Mouse (Mus musculus): ENCODE data around the gene Sgcd. TPM values are rescaled to one million over a fixed set of nuclear protein-coding genes. Genes with fewer than 3 reads are reported as not detected.

Gene Sgcd
- total RNA-seq (2017): not detected in 3 replicates

DNA sequence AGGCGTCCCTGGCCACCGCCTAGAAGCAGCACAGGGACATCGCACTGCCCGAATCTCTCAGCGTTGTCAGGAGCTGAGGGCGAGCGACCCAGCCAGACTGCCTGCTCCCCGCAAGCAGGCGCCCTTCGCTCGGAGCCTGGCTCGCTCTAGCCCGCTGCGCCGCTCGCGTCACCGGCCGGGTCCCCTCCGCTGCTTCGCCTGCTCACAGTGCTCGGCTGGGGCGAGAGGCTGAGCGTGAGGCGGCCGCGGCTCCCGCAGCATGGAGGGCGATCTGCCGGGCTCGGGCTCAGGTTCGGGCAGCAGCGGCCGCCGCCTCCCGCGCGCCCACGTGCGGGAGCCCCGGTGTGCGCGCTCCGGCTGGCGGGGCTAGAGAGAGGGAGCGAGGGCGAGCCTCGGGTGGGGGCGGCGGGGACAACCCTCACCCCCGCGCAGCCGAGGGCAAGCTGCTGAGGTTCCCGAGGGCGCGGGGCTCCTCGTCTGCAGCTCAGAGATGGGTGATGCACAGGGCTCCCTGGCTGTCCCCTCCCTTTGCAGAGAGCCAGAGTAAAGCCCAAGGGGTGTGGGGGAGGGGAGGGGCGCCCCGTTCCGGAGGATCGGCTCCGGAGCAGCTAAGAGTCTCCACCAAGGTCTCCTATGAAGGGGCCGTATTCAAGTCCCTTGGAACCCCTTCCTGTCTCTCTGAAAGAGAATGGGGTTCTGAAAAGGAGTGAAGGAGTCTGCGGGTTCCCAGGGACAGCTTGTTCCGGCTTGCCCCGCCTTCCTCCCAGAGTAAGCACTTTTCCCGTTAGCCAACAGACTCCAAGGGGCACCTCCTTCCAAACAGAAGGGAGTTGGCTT is at the start of gene Sgcd:
Gene Sgcd (minus strand): TSS at position 273 of the 837 bp plus-strand sequence.
- no peak for ATAC-seq (replicated peaks; ENCODE audit: insufficient number of reproducible peaks, low FRiP score, low TSS enrichment, poor library complexity, severe bottlenecking)

GRCm38 (mm10) chr11:48038051-48038450 is 49.3 kb upstream of the Sgcd start:
- ATAC-seq (replicated peaks; ENCODE audit: insufficient number of reproducible peaks, low FRiP score, low TSS enrichment, poor library complexity, severe bottlenecking): no peak

GRCm38 (mm10) chr11:48012836-48013235 is 24.1 kb upstream of the Sgcd start:
- no peak for ATAC-seq (replicated peaks; ENCODE audit: insufficient number of reproducible peaks, low FRiP score, low TSS enrichment, poor library complexity, severe bottlenecking)

- ATAC-seq (replicated peaks; ENCODE audit: insufficient number of reproducible peaks, low FRiP score, low TSS enrichment, poor library complexity, severe bottlenecking): no peak
These were observed 454 bp downstream of the Sgcd start for GRCm38 (mm10) chr11:47988333-47988696.

DNA sequence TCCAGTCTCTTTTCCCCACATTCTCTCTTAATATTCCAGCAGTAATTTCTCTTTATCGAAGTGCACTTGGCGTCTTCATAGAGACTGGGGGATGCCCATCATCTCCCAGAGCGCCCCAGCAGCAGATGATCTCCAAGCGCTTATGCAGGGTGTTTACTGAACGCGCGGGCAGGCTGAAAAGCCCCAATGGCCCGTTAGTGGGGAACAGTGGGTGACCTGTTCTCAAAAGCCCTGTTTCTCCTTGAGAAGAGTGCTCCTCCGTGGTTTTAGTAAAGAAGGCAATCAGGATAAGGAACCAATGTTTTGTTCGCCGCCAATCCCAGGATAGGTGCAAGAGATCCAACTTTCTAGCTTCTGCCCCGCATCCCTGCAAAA is 889 bp downstream of the Sgcd start:
- ATAC-seq (replicated peaks; ENCODE audit: insufficient number of reproducible peaks, low FRiP score, low TSS enrichment, poor library complexity, severe bottlenecking): no peak

- no peak for ATAC-seq (replicated peaks; ENCODE audit: insufficient number of reproducible peaks, low FRiP score, low TSS enrichment, poor library complexity, severe bottlenecking)
These were observed 1.4 kb downstream of the Sgcd start for GRCm38 (mm10) chr11:47987251-47987892.

GRCm38 (mm10) chr11:47982152-47982551 is 6.6 kb downstream of the Sgcd start:
- ATAC-seq (replicated peaks; ENCODE audit: insufficient number of reproducible peaks, low FRiP score, low TSS enrichment, poor library complexity, severe bottlenecking): no peak

- no peak for ATAC-seq (replicated peaks; ENCODE audit: insufficient number of reproducible peaks, low FRiP score, low TSS enrichment, poor library complexity, severe bottlenecking)
These were observed 7.7 kb downstream of the Sgcd start for GRCm38 (mm10) chr11:47981108-47981507.

- ATAC-seq (replicated peaks; ENCODE audit: insufficient number of reproducible peaks, low FRiP score, low TSS enrichment, poor library complexity, severe bottlenecking): no peak
These were observed 35.5 kb downstream of the Sgcd start for GRCm38 (mm10) chr11:47953291-47953690.

DNA sequence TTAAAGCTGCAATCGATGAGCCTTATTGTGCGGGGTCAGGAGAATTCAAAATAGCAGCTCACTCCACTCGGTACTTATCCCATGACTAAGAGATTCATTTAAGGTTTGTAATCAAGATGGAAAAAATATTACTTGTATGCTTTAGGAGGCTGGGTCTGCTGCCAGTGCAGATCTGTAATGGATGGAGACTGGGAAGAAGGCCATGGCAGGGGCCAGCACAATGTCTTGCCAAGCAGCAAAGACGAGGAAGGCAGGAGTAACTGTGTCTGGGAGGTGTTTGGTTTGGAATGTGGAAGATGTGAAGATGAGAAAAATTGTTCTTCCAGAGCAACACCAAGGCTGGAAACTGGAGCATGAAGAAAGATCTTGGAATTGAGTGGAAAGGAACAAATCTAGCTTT is 36.4 kb downstream of the Sgcd start:
- no peak for ATAC-seq (replicated peaks; ENCODE audit: insufficient number of reproducible peaks, low FRiP score, low TSS enrichment, poor library complexity, severe bottlenecking)

GRCm38 (mm10) chr11:47939795-47940194 is 49.0 kb downstream of the Sgcd start:
- ATAC-seq (replicated peaks; ENCODE audit: insufficient number of reproducible peaks, low FRiP score, low TSS enrichment, poor library complexity, severe bottlenecking): no peak

DNA sequence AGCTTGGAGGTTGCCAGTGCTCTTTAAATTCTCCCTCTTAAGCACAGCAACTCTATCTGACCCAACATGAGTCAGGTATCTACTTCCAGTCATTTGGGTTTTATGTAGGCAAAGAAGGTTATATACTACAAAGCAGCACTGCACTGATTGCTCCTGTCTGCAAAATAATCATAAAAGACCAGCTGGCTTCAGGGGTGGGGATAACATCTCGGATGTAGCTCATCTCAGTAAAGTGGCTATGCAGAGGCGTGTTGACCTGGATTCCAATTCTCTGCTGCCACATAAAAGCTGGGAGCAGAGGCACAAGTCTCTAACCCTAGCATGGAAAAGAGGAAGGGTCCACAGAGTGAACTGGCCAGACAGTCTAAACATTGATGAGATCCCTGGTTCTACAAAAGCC is 71.2 kb downstream of the Sgcd start:
- no peak for ATAC-seq (replicated peaks; ENCODE audit: insufficient number of reproducible peaks, low FRiP score, low TSS enrichment, poor library complexity, severe bottlenecking)

GRCm38 (mm10) chr11:47891617-47892172 is 97.1 kb downstream of the Sgcd start:
- ATAC-seq (replicated peaks; ENCODE audit: insufficient number of reproducible peaks, low FRiP score, low TSS enrichment, poor library complexity, severe bottlenecking): no peak

DNA sequence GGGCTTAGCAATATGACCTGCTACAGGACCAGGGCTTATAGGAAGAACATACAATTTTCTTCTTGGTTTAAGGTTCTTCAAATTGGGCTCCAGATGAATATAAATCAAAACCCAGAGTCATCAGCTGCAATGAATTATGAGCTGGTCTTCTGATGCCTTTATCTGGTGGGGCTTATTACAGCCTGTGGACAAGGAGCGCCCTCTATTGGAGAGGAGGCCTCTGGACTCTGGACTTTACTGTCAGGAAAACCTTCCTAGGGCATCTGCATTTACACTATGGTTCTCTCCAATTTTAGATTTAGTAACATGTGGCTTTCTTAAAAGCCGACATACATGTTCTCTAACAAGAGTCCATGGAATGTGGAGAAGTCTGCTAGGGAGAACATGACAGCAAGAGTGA is 98.5 kb downstream of the Sgcd start:
- no peak for ATAC-seq (replicated peaks; ENCODE audit: insufficient number of reproducible peaks, low FRiP score, low TSS enrichment, poor library complexity, severe bottlenecking)

- ATAC-seq (replicated peaks; ENCODE audit: insufficient number of reproducible peaks, low FRiP score, low TSS enrichment, poor library complexity, severe bottlenecking): no peak
These were observed 103.5 kb downstream of the Sgcd start for GRCm38 (mm10) chr11:47885310-47885709.

DNA sequence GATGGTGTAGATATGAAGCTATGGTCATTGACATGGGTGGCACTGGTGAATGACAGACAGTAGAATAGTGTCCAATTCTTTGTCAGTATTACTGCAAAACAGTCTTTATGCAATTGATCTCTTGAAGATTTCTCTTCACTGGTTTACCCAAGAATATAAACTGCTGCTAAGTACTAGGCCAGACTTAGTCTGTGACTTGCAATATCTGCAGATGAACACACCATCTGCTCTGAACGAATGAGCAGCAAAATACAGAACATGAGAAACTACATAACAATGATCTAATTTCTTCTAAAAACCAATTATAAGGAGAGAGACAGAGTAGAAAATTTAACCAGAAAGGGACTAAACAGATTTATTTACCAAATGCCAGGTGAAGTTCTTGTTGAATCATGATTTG is 105.2 kb downstream of the Sgcd start:
- ATAC-seq (replicated peaks; ENCODE audit: insufficient number of reproducible peaks, low FRiP score, low TSS enrichment, poor library complexity, severe bottlenecking): no peak

- no peak for ATAC-seq (replicated peaks; ENCODE audit: insufficient number of reproducible peaks, low FRiP score, low TSS enrichment, poor library complexity, severe bottlenecking)
These were observed 112.1 kb downstream of the Sgcd start for GRCm38 (mm10) chr11:47876633-47877170.

GRCm38 (mm10) chr11:47845894-47846293 is 142.9 kb downstream of the Sgcd start:
- no peak for ATAC-seq (replicated peaks; ENCODE audit: insufficient number of reproducible peaks, low FRiP score, low TSS enrichment, poor library complexity, severe bottlenecking)

DNA sequence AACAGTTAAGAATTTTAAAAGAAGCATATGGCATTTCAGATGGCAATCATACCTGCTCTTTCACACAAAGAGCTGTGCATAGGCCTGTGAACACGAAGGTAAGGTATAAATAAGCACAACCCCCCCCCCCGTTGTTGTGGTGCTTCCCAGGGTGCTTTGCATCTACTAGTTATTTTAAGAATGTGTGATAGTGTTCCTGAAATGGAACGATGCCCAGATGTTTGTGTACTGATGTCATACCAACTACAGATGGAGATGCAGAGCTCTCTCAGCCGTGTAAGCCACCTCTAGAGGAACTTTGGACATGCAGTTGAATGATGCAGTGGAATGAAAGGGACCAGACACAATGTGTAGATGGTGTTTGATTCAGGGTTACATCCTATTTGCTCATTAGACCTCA is 155.5 kb downstream of the Sgcd start:
- no peak for ATAC-seq (replicated peaks; ENCODE audit: insufficient number of reproducible peaks, low FRiP score, low TSS enrichment, poor library complexity, severe bottlenecking)

DNA sequence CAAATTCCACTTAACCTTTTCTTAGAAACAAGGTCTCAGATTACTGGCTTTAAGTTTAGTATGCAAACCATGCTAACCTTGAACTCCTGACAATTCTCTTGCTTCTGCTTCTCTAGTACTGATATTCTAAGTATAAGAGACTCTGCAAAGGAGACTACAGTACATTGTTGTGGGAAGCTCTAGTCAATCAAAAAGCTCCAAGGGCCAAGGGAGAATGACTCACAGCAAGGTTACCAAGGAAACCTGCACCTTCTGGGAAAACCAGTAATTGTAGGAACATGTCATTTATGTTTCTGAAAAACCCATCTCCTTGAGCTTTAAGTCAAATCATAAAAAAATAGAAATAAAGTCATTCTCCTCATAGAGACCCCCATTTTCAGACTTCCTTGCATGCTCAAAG is 178.5 kb downstream of the Sgcd start:
- ATAC-seq (replicated peaks; ENCODE audit: insufficient number of reproducible peaks, low FRiP score, low TSS enrichment, poor library complexity, severe bottlenecking): no peak

Measured in monocyte, adult 5-6 weeks (primary cell).